Mouse (Mus musculus): ENCODE measurements at regions not wholly inside any gene's neighbourhood (a gene's known extent, or its start where the extent isn't known, plus 50 kb on each side); places are given as distances from the start of the nearest gene placed in this dataset.

DNA sequence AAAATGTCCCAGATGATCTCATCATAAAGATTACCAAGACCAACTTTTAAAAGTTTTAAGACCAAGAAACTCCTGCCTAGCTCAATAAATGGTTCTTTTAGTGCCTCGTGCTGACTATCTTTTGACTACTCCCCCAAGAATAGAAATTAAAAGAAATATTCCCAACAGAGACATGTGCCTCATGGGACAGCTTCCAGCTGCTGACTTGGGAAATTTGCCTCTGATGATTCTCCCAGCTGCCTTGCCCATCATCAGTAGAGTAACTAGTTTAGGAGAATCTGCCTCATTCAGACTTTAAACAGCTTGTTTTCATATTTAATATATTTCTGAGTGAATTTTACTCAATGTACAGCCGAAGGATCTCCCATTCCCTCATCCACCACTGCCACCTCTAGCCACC, 168.7 kb upstream of the Ntm start:
- no peak for TF ChIP-seq POLR2A (IDR thresholded peaks at IDR 0.05; ENCODE audit: borderline replicate concordance, extremely low read depth, insufficient read depth, insufficient read length, poor library complexity, severe bottlenecking)
- TF ChIP-seq CTCF (IDR thresholded peaks at IDR 0.05; ENCODE audit: borderline replicate concordance, extremely low read depth, insufficient read depth, insufficient read length): no peak
- DNase-seq (ENCODE audit: low read depth): no peak

DNA sequence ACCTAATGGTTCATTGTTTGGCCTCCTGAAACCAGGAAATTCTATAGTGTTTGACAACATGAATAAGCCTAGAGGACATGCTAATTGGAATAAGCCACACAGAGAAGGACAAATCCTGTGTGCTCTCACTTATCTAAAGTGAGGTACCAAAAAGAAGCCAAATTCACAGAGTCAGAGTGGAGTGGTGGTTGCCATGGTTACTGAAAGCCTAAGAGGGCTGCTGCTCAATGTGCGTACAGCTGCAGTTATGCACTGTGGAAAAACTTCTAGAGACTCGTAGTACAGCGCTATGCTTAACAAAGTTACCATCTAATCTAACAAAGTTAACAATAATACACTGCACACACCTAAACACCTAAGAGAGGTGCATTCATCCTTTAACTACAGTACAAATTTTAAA, 171.4 kb upstream of the Ntm start:
- peak; percentile 75 for DNase-seq (ENCODE audit: low read depth)

DNA sequence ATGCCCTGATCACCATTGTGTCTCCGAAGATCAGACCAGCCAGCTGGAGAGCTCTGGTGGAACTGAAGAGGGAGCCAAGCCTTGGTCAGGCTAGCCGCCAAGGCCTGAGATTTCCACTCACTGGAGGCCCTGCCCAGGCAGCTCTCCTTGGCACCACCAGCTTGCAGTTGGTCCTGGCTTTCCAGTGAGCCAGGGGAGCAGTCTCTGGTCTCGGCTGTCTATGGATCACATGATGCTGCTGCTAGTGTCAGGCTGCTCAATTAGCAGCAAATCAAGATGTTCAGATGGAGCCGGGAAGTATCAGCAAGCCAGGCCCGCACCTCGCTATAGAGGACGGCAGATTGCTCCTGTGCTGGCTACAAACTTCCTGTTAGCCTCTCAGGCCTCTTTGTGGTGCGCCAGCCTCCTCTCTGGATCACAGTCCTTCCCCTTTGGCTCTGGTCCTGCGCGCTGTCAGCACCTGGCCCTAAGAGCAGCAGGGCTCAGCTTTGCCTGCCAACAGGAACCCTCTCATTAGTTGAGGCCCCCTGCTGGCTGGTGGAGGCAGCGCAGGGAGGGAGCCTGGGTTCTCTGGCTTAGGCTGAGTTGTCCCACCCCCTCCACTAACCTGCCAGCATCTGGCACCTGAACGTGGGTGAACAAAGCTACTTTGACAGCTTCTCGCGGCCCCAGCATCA, 174.8 kb upstream of the Ntm start:
- TF ChIP-seq POLR2A (IDR thresholded peaks at IDR 0.05; ENCODE audit: borderline replicate concordance, extremely low read depth, insufficient read depth, insufficient read length, poor library complexity, severe bottlenecking) (no peak), CTCF (IDR thresholded peaks at IDR 0.05; ENCODE audit: borderline replicate concordance, extremely low read depth, insufficient read depth, insufficient read length) (peak; percentile 84)
- DNase-seq (ENCODE audit: low read depth): peak; percentile 95

More for the DNA sequence above, 171.4 kb upstream of the Ntm start:
- TF ChIP-seq CTCF (IDR thresholded peaks at IDR 0.05; ENCODE audit: borderline replicate concordance, extremely low read depth, insufficient read depth, insufficient read length) (no peak), POLR2A (IDR thresholded peaks at IDR 0.05; ENCODE audit: borderline replicate concordance, extremely low read depth, insufficient read depth, insufficient read length, poor library complexity, severe bottlenecking) (no peak)

DNA sequence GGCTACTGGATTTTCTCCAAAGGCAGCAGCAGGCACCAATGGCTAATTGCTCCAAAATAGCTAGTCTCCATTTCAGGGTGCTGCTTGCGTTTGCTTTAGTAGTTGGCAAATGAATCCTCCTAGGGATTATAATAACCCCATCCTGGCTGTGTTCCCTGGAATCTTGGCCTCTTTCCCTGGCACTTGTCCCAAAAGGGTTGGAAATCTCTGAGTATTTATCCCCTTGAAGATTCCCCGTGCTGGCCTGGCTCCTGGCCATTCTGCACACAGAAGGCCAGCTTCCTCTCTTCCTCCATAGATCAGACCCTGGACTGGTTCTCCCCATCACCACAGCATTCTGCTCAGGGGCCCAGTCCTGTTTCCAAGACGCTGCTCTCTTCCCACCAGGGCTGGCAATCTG, 177.2 kb upstream of the Ntm start:
- peak; percentile 96 for DNase-seq (ENCODE audit: low read depth)
- no peak for TF ChIP-seq POLR2A (IDR thresholded peaks at IDR 0.05; ENCODE audit: borderline replicate concordance, extremely low read depth, insufficient read depth, insufficient read length, poor library complexity, severe bottlenecking)
- TF ChIP-seq CTCF (IDR thresholded peaks at IDR 0.05; ENCODE audit: borderline replicate concordance, extremely low read depth, insufficient read depth, insufficient read length): no peak

DNA sequence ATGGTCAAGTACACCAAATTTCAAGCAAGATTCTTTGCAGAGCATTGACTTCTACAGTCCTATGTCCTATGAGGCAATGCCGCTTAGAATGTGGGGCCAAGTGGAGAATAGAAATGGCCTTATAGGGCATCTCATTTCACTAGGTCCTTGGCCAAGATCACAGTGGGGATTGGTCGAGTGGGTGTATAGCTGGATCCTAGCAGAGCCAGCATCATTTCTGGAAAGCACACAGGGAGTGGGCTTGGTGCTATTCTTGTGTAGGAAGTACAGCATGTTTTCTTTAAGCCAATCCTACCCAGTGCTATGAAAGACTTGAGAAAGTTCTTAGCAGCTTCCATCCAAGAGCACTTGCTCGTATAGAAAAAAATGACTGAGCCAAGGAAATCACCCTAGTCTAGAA, 178.2 kb upstream of the Ntm start:
- TF ChIP-seq POLR2A (IDR thresholded peaks at IDR 0.05; ENCODE audit: borderline replicate concordance, extremely low read depth, insufficient read depth, insufficient read length, poor library complexity, severe bottlenecking) (no peak), CTCF (IDR thresholded peaks at IDR 0.05; ENCODE audit: borderline replicate concordance, extremely low read depth, insufficient read depth, insufficient read length) (no peak)
- DNase-seq (ENCODE audit: low read depth): no peak

DNA sequence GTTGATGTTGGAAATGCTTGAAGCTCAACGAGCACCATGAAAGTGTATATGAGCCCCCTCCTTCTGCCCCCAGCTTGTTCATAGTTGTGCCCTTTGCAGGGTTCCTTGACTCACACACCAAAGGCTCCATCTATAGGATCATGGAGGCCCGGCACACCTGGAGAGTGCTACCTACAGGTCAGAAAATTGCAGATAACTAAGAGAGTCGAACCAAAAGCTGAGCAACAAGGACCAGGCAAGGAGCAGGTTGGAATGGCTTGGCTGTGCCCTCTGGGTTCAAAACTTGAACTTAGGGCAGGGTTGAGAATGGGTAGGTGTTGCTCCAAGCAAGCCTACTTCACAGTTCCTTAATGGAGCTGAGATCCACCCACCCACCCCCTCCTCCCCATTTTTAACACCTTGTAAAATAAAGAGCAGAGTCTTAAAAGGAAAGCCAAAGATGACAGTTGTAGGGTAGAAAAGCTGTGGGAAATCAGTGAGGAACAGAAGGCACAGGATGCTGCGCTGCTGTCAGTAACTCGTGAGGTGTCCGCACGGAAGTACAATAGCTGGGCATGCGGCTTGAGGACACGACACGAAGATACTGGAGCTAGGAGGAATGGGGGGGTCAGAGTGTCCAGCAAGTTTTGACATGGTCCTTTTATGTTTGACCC, 180.0 kb upstream of the Ntm start:
- TF ChIP-seq CTCF (IDR thresholded peaks at IDR 0.05; ENCODE audit: borderline replicate concordance, extremely low read depth, insufficient read depth, insufficient read length) (no peak), POLR2A (IDR thresholded peaks at IDR 0.05; ENCODE audit: borderline replicate concordance, extremely low read depth, insufficient read depth, insufficient read length, poor library complexity, severe bottlenecking) (no peak)
- no peak for DNase-seq (ENCODE audit: low read depth)

DNA sequence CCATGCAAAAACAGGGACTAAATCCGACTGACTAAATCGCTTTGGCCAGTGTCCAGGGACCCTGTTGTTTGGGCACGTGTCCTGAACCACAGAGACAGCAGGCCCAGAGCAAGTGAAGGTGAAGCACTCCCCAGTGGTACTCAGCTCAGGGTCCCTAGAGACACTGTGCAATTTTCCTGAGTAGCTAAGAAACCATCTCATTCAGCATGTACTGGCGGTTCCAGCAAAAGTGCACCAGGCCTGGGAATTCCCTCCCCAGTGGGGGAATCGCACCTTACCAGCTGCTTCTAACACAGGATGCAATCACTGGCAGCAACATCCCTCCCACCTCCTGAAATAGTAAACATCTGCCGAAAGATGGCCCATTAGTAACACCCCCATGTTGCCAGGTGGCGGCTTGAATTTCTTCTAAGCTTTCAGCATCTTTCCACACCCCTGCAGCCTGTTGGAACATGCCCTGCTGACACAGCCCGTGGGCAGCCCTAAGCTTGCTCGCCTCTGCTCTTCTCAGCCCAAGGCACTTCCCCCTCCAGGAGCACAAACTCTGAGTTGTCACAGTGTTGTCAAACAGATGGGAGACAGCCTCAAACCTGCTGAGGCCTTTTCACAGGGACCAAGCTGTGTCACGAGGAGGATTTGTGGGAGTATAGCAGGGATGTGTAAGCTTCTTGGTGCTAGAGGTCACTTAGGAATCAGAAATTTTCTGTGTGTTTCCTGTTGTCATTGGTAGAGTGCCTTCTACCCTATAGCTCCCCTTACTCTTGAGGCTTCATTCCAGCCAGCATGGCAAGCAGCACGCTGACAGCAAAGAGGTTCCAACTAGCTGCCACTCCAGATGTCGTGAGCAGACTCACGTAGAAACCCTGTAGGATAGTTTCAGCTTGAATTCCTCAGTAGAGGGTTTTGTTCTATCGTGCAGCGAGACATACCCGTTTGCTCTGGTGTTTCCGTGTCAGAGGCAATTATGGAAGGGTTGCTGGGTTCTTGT, 186.8 kb upstream of the Ntm start:
- peak; percentile 59 for DNase-seq (ENCODE audit: low read depth)
- no peak for TF ChIP-seq CTCF (IDR thresholded peaks at IDR 0.05; ENCODE audit: borderline replicate concordance, extremely low read depth, insufficient read depth, insufficient read length)
- no peak for TF ChIP-seq POLR2A (IDR thresholded peaks at IDR 0.05; ENCODE audit: borderline replicate concordance, extremely low read depth, insufficient read depth, insufficient read length, poor library complexity, severe bottlenecking)

DNA sequence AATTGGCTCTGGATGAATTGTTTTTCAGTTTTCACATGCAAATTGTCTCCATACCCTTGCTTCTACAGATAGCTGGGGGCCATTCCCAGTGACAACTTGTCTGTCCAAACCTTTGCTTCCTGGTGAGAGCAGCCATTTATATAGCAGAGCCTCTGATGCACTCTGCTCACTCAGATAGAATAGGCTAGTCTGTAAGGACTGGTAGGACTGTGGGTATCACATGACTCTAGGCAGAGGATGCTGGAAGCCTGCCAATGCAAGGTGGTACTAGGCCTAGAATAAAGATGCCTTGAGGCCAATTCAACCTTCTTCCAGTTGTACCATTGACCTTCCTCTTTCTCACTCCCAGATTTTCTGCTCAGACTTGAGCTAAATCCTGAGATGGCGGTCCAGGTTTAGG, 188.2 kb upstream of the Ntm start:
- TF ChIP-seq CTCF (IDR thresholded peaks at IDR 0.05; ENCODE audit: borderline replicate concordance, extremely low read depth, insufficient read depth, insufficient read length): no peak
- no peak for TF ChIP-seq POLR2A (IDR thresholded peaks at IDR 0.05; ENCODE audit: borderline replicate concordance, extremely low read depth, insufficient read depth, insufficient read length, poor library complexity, severe bottlenecking)
- DNase-seq (ENCODE audit: low read depth): peak; percentile 62

DNA sequence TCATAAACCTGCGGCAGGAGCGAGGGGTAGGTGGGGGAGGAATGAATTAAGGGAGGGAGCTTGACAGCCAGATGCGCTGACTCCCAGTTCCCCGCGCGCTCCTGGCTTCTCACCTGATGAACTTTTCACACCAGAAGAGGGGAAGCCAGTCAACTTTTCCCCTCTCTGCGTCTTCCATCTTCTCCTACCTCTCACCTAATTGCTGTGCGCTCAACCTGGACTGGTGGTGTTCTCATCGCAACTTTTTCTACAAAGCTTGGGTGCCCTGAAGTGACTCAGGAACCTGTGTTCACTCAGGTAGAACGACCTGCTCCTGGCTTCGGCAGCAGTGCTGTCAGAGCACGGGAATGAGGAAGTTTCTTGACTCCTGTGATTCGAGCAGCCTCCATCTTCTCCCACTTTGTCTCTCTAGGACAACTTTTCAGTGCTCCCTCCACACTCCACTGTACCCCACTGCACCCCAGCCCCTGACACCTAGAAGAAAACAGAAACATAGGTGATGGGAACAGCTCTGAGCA, 203.4 kb upstream of the Ntm start:
- DNase-seq (ENCODE audit: low read depth): no peak
- TF ChIP-seq POLR2A (IDR thresholded peaks at IDR 0.05; ENCODE audit: borderline replicate concordance, extremely low read depth, insufficient read depth, insufficient read length, poor library complexity, severe bottlenecking) (no peak), CTCF (IDR thresholded peaks at IDR 0.05; ENCODE audit: borderline replicate concordance, extremely low read depth, insufficient read depth, insufficient read length) (no peak)

DNA sequence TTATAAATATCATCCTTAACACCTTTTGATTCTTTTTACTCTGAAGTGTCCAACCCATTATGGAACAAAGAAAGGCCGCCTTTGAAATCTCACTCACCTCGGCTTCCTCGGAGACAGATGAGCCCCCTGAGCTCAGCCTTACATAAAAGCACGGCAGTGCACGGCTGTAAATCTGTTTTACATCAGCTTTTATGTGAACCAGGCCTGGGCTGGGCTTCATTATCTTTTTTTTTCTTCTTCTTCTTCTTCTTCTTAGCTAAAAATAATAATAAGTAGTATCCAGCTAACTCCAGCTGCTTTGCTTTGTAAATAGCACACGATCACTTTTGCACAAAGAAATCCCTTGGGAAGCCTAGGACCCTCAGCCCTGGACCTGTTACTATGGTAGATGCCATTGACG, 204.3 kb upstream of the Ntm start:
- DNase-seq (ENCODE audit: low read depth): peak; percentile 56
- TF ChIP-seq POLR2A (IDR thresholded peaks at IDR 0.05; ENCODE audit: borderline replicate concordance, extremely low read depth, insufficient read depth, insufficient read length, poor library complexity, severe bottlenecking) (no peak), CTCF (IDR thresholded peaks at IDR 0.05; ENCODE audit: borderline replicate concordance, extremely low read depth, insufficient read depth, insufficient read length) (no peak)

DNA sequence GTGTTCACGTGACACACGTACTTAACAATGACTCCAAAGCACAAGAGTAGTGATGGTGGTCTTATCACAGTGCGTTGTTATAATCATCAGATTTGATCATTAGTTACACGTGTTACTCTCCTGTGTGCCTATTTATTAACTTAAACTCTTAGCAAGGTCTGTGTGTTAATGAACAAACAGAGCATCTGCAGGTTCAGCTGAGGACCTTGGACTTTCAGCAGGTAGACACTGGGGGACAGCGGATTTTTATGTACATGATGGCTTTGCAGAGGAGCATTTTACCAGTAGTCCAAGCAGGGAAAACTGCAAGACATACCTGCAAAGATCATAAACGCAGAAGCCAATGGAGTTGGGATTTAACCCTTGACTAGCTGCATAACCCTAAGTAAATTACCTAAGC, 211.7 kb upstream of the Ntm start:
- TF ChIP-seq POLR2A (IDR thresholded peaks at IDR 0.05; ENCODE audit: borderline replicate concordance, extremely low read depth, insufficient read depth, insufficient read length, poor library complexity, severe bottlenecking) (no peak), CTCF (IDR thresholded peaks at IDR 0.05; ENCODE audit: borderline replicate concordance, extremely low read depth, insufficient read depth, insufficient read length) (no peak)
- no peak for DNase-seq (ENCODE audit: low read depth)
